Mouse (Mus musculus) liver, embryonic 11.5 days (tissue): Measurements from ENCODE around the gene Itga7. TPM values are rescaled to one million over a fixed set of nuclear protein-coding genes. Genes with fewer than 3 reads are reported as not detected.
A peak's percentile ranks its signal among the peaks of the same experiment; 100 is the strongest.

Experiments
- ATAC-seq: fragments of 200-750 bp; cut with Nextera tagmentation; replicated peaks from 2 replicates; pipeline ENCODE4 v1.8.0; 2017; ENCODE audit warnings: moderate number of reproducible peaks, mild to moderate bottlenecking, moderate TSS enrichment, moderate library complexity; ENCODE audit not compliant: low FRiP score
- DNase-seq: peaks from one replicate; pipeline ENCODE4 v3.0.0-alpha.2; 2017; ENCODE audit warnings: low spot score
- H3K27ac ChIP-seq: fragments of 300-500 bp; sonication (generic); 2 replicates; pipeline ENCODE4 v1.5.1; 2014; ENCODE audit warnings: mild to moderate bottlenecking, low read depth, low read length, control low read depth
- H3K27me3 ChIP-seq: fragments of 300-500 bp; sonication (generic); replicated peaks from 2 replicates; pipeline ENCODE4 v1.6.1; 2014; ENCODE audit warnings: low read length, mixed read lengths; ENCODE audit not compliant: control insufficient read depth, insufficient read depth
- H3K36me3 ChIP-seq: fragments of 300-500 bp; sonication (generic); 2 replicates; pipeline ENCODE4 v1.6.1; 2014; ENCODE audit warnings: mild to moderate bottlenecking, low read length, moderate library complexity, mixed read lengths; ENCODE audit not compliant: control insufficient read depth, insufficient read depth
- H3K4me1 ChIP-seq: fragments of 300-500 bp; sonication (generic); replicated peaks from 2 replicates; pipeline ENCODE4 v1.6.1; 2014; ENCODE audit warnings: low read length, mixed read lengths; ENCODE audit not compliant: control insufficient read depth, insufficient read depth
- H3K4me2 ChIP-seq: fragments of 300-500 bp; sonication (generic); 2 replicates; pipeline ENCODE4 v1.6.1; 2014; ENCODE audit warnings: mild to moderate bottlenecking, control low read depth, moderate library complexity
- H3K4me3 ChIP-seq: fragments of 300-500 bp; sonication (generic); 2 replicates; pipeline ENCODE4 v1.5.1; 2014; ENCODE audit warnings: low read depth, low read length, control low read depth
- H3K9ac ChIP-seq: fragments of 300-500 bp; sonication (generic); 2 replicates; pipeline ENCODE4 v1.6.1; 2014; ENCODE audit warnings: low read depth, low read length, control low read depth
- H3K9me3 ChIP-seq: fragments of 300-500 bp; sonication (generic); 2 replicates; pipeline ENCODE4 v1.6.1; 2016; ENCODE audit warnings: low read length, inconsistent platforms, mixed read lengths; ENCODE audit not compliant: control insufficient read depth
- WGBS: fragments of 180-500 bp; shearing (Covaris S2); extraction: QIAGEN DNeasy Blood & Tissue Kit; methylation state at CpG from one replicate; pipeline ENCODE4 v1.1.7; 2014; 5-methylcytosine and 5-hydroxymethylcytosine counted together
- polyA plus RNA-seq: library from polyadenylated mRNA; unstranded; fragments of >200 nt; fragmentation: Nextera tagmentation; extraction: Ambion mirVana; gene quantifications from 2 replicates; pipeline ENCODE4 v1.2.1, GENCODE M21; 2014

Itga7 gene
- polyA plus RNA-seq, 1 experiment from 2014 or later, result 0.14 TPM

DNA sequence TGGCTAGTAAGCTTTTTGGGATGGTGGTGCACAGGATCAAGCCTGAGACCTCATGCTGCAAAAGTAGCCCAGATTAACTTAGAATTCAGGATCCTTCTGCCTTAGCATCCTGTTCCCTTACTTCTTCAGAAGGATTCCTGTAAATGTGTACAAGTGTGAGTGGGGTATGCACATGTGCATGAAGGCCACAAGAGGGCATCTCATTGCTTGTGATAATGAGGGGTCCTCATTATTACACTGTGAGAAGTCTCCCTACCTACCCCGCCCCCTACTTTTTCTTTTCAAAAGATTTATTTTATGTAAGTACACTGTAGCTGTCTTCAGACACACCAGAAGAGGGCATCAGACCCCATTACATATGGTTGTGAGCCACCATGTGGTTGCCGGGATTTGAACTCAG, 18.1 kb upstream of the Itga7 start:
- H3K9me3 ChIP-seq, result no peaks in the 10 kb centered on the region
- no peak overlapping the region for H3K4me3 ChIP-seq
- DNase-seq (no peak), ATAC-seq (no peak)
- H3K27ac ChIP-seq, result no peak overlapping the region
- no peak overlapping the region for H3K9ac ChIP-seq
- WGBS, result 78% methylated on average over 2 of the region's 2 CpGs
- no peaks in the 10 kb centered on the region for H3K27me3 ChIP-seq
- peaks cover 5% of the 10 kb centered on the region; the same call in 1 of the 2 replicates for H3K4me1 ChIP-seq
- H3K36me3 ChIP-seq, result peaks cover 12% of the 10 kb centered on the region
- H3K4me2 ChIP-seq, result no peak overlapping the region

DNA sequence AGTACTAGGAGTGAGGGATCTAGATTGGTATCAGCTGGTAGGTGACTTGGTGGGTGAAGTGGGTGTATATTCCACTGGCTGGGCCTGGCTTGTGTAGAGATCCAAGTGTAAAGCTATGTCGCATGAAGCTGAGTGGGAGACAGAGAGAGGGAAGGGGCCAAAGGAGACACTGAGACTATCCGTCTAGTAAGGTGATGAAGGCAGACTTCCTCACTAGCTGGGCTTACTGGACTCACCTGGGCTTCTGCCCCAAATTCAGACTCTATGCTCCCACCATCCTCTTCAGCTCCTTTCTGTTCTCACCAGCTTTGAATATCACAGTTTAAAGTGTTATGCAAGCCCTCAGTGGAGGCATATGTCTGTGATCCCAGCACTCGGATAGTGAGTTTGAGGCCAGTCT, 17.0 kb upstream of the Itga7 start:
- Histone ChIP-seq H3K9ac (no peak overlapping the region), H3K27me3 (no peaks in the 10 kb centered on the region), H3K4me3 (no peak overlapping the region), H3K9me3 (no peaks in the 10 kb centered on the region), H3K36me3 (peaks cover 12% of the 10 kb centered on the region), H3K4me1 (peaks cover 3% of the 10 kb centered on the region; the same call in 1 of the 2 replicates), H3K27ac (no peak overlapping the region), H3K4me2 (no peak overlapping the region)
- DNase-seq, result no peak
- ATAC-seq, result no peak
- 88% methylated on average over 3 of the region's 3 CpGs for WGBS

DNA sequence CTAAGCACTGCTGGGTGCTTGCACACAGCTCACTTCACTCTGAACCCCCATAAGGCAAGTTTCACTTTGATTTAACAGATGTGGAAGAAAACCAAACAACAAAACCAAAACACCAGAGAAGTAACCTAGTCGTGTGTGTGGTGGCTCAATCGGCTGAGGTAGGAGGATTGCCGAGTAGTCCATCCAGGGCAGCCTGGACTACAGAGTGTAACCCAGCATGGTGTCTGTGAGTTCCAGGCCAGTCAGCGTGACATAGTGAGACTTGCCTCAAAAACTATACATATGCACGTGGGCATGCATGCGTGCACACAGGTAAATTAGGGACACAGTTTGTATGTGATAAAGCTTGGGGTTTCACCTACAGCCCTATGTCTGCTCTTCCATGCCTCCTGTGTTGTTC, 16.2 kb upstream of the Itga7 start:
- Histone ChIP-seq H3K4me3 (no peak overlapping the region), H3K4me1 (peaks cover 4% of the 10 kb centered on the region; the same call in 1 of the 2 replicates), H3K27me3 (no peaks in the 10 kb centered on the region), H3K27ac (no peak overlapping the region), H3K4me2 (no peak overlapping the region), H3K9me3 (no peaks in the 10 kb centered on the region), H3K36me3 (peaks cover 12% of the 10 kb centered on the region), H3K9ac (no peak overlapping the region)
- 90% methylated on average over 6 of the region's 6 CpGs for WGBS
- ATAC-seq (no peak), DNase-seq (no peak)

DNA sequence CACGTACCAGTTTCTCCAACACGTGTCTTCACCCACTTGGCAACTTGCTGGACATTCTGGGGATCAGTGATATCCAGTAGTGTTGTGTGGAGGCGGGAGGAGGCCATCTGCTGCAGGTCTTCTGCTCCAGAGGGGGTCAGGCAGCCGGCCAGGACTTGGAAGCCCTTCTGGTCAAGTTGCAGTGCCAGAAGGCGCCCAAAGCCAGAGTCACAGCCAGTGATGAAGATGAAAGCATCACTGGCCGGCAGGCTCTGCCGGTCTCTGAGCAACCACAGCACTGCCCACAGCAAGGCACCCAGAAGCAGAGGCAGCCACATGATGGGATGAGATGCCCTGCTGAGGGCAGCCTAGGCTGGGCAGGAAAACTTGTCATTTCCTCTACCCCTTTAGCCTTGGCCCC, 15.4 kb upstream of the Itga7 start:
- no peaks in the 10 kb centered on the region for H3K27me3 ChIP-seq
- WGBS, result 75% methylated on average over 7 of the region's 7 CpGs
- peaks cover 12% of the 10 kb centered on the region for H3K36me3 ChIP-seq
- no peak overlapping the region for H3K4me2 ChIP-seq
- H3K4me1 ChIP-seq, result peaks cover 7% of the 10 kb centered on the region; the same call in 1 of the 2 replicates
- DNase-seq, result no peak
- no peak for ATAC-seq
- H3K9me3 ChIP-seq, result no peaks in the 10 kb centered on the region
- H3K4me3 ChIP-seq, result no peak overlapping the region
- H3K27ac ChIP-seq, result no peak overlapping the region; the same call in 1 of the 2 replicates
- H3K9ac ChIP-seq, result no peak overlapping the region; the same call in 1 of the 2 replicates

GRCm38 (mm10) chr10:128919203-128919631, 14.4 kb upstream of the Itga7 start:
- 28% methylated on average over 6 of the region's 6 CpGs for WGBS
- Histone ChIP-seq H3K4me1 (peaks cover 13% of the 10 kb centered on the region; the same call in 1 of the 2 replicates), H3K9me3 (no peaks in the 10 kb centered on the region), H3K4me3 (no peak overlapping the region), H3K9ac (no peak overlapping the region), H3K27ac (peak overlapping the region; percentile 26; the same call in 1 of the 2 replicates), H3K27me3 (no peaks in the 10 kb centered on the region; the same call in 1 of the 2 replicates), H3K36me3 (peaks cover 7% of the 10 kb centered on the region), H3K4me2 (no peak overlapping the region)
- no peak for DNase-seq
- ATAC-seq, result no peak

- Histone ChIP-seq H3K27ac (no peak overlapping the region), H3K4me1 (peaks cover 13% of the 10 kb centered on the region; the same call in 1 of the 2 replicates), H3K9me3 (no peaks in the 10 kb centered on the region), H3K27me3 (no peaks in the 10 kb centered on the region; the same call in 1 of the 2 replicates), H3K36me3 (peaks cover 5% of the 10 kb centered on the region; the same call in 1 of the 2 replicates), H3K9ac (no peak overlapping the region), H3K4me2 (no peak overlapping the region), H3K4me3 (no peak overlapping the region)
- WGBS, result 85% methylated on average over 7 of the region's 7 CpGs
- no peak for DNase-seq
- ATAC-seq, result no peak
Measured at GRCm38 (mm10) chr10:128919966-128920365, 13.7 kb upstream of the Itga7 start.

GRCm38 (mm10) chr10:128920736-128921161, 12.9 kb upstream of the Itga7 start:
- H3K27ac ChIP-seq, result no peak overlapping the region
- peaks cover 5% of the 10 kb centered on the region; the same call in 1 of the 2 replicates for H3K36me3 ChIP-seq
- peaks cover 13% of the 10 kb centered on the region; the same call in 1 of the 2 replicates for H3K4me1 ChIP-seq
- no peaks in the 10 kb centered on the region for H3K9me3 ChIP-seq
- no peak for DNase-seq
- H3K27me3 ChIP-seq, result no peaks in the 10 kb centered on the region; the same call in 1 of the 2 replicates
- WGBS, result 71% methylated on average over 3 of the region's 3 CpGs
- H3K4me3 ChIP-seq, result no peak overlapping the region
- no peak overlapping the region for H3K4me2 ChIP-seq
- ATAC-seq, result no peak
- H3K9ac ChIP-seq, result no peak overlapping the region

GRCm38 (mm10) chr10:128921251-128921650, 12.4 kb upstream of the Itga7 start:
- Histone ChIP-seq H3K9me3 (no peaks in the 10 kb centered on the region), H3K36me3 (peaks cover 5% of the 10 kb centered on the region; the same call in 1 of the 2 replicates), H3K4me2 (no peak overlapping the region), H3K4me1 (peaks cover 13% of the 10 kb centered on the region; the same call in 1 of the 2 replicates), H3K27ac (no peak overlapping the region), H3K9ac (no peak overlapping the region), H3K27me3 (no peaks in the 10 kb centered on the region; the same call in none of the 2 replicates), H3K4me3 (no peak overlapping the region)
- DNase-seq (no peak), ATAC-seq (no peak)
- WGBS, result 55% methylated on average over 1 of the region's 1 CpGs
